Mouse (Mus musculus) thymus, adult 2 months (tissue): Measurements from ENCODE around the gene Rpap2.

Experiments
- CTCF ChIP-seq: fragments of 200-500 bp; IDR thresholded peaks from 2 replicates; pipeline ENCODE4 v1.5.1; 2012; ENCODE audit warnings: mild to moderate bottlenecking, control low read depth, low read length, moderate library complexity, borderline replicate concordance; ENCODE audit not compliant: control insufficient read depth, poor library complexity, insufficient read depth; ENCODE audit errors: extremely low read depth
- POLR2A ChIP-seq: fragments of 200-500 bp; IDR thresholded peaks from 2 replicates; pipeline ENCODE4 v1.6.1; 2012; ENCODE audit warnings: mild to moderate bottlenecking, low read length, control low read depth, moderate library complexity; ENCODE audit not compliant: control insufficient read depth, poor library complexity, insufficient read depth; ENCODE audit errors: extremely low read depth

GRCm38 (mm10) chr5:107700873-107701272 is 103.7 kb downstream of the Rpap2 start:
- no peak for TF ChIP-seq CTCF
- TF ChIP-seq POLR2A = no peak
